26 mouse cellular contexts compared by ENCODE assay signal in genomic region chr3:136491683-136492082, GRCm38 (mm10).
DNase-seq lines count a peak whose midpoint lies in the region; ATAC-seq and TF ChIP-seq lines count a peak whose summit lies in the region.
"Had no signal": no experiment of that assay in that cellular context is flagged by ENCODE, and none has a peak within 500 bp of the region (broad histone marks: within the 10 kb centered on the region; RNA-seq: fewer than 3 reads in every experiment).

No protein-coding gene starts in this region.

- H3K79me2 ChIP-seq in heart, adult 2 months (replicated peaks; ENCODE audit: control insufficient read depth, insufficient read depth, low read length) = no peaks in the 10 kb centered on the region

- CTCF ChIA-PET in Patski (lab: Charles Lee) = interaction anchor here (1.9 kb wide), 1 partner anchor 10 kb away, joined by 5 read pairs; no protein-coding TSS in a partner anchor

- intact Hi-C loops in heart, adult 2 months (cut with DNase I) = no loop called here
- intact Hi-C loops in heart, postnatal 25 days (cut with DNase I) = no loop called here

- in situ Hi-C loops in Patski (cut with MboI; ENCODE audit: low pct_unique_long_range_greater_than_20kb) = no loop called here

- H3K4me1 ChIP-seq in heart, adult 2 months (ENCODE audit: control insufficient read depth, insufficient read depth, low read length) = no peaks in the 10 kb centered on the region
- H3K4me1 ChIP-seq in midbrain, embryonic 11.5 days (ENCODE audit: control insufficient read depth, insufficient read depth, low read length) = no peaks in the 10 kb centered on the region
- no peaks in the 10 kb centered on the region for H3K4me1 ChIP-seq in midbrain, embryonic 16.5 days (ENCODE audit: control insufficient read depth, insufficient read depth, low read length)
- H3K4me1 ChIP-seq: forebrain, embryonic 10.5 days; forebrain, embryonic 13.5 days; hindbrain, embryonic 10.5 days; hindbrain, embryonic 13.5 days; intestine, embryonic 15.5 days had no signal

- no peaks in the 10 kb centered on the region for H3K27me3 ChIP-seq in heart, adult 2 months (ENCODE audit: control insufficient read depth, insufficient read depth, low read length)
- no peaks in the 10 kb centered on the region for H3K27me3 ChIP-seq in midbrain, embryonic 11.5 days (ENCODE audit: control insufficient read depth, insufficient read depth, low read length)
- H3K27me3 ChIP-seq in midbrain, embryonic 16.5 days (ENCODE audit: control insufficient read depth, insufficient read depth, low read depth, low read length) = no peaks in the 10 kb centered on the region
- H3K27me3 ChIP-seq in Patski = no peaks in the 10 kb centered on the region
- H3K27me3 ChIP-seq: forebrain, embryonic 13.5 days; hindbrain, embryonic 13.5 days; intestine, embryonic 15.5 days had no signal

- TF ChIP-seq EP300 in heart, adult 2 months (IDR thresholded peaks at IDR 0.05; ENCODE audit: insufficient read depth, low read depth, low read length) = no peak

- no peak for TF ChIP-seq POLR2A in heart, adult 2 months (IDR thresholded peaks at IDR 0.05; ENCODE audit: insufficient read depth, low read depth, low read length)

- H3K36me3 ChIP-seq in heart, adult 2 months (ENCODE audit: control insufficient read depth, insufficient read depth, low read length) = no peaks in the 10 kb centered on the region
- H3K36me3 ChIP-seq in midbrain, embryonic 11.5 days (ENCODE audit: control insufficient read depth, insufficient read depth, low read length) = no peaks in the 10 kb centered on the region
- no peaks in the 10 kb centered on the region for H3K36me3 ChIP-seq in midbrain, embryonic 16.5 days (ENCODE audit: control insufficient read depth, insufficient read depth, low read length)
- H3K36me3 ChIP-seq: forebrain, embryonic 10.5 days; G1E; hindbrain, embryonic 10.5 days; hindbrain, embryonic 13.5 days; intestine, embryonic 15.5 days had no signal

- no peaks in the 10 kb centered on the region for H3K9me3 ChIP-seq in midbrain, embryonic 11.5 days (ENCODE audit: control insufficient read depth, low read length)
- H3K9me3 ChIP-seq in midbrain, embryonic 16.5 days (replicated peaks; ENCODE audit: control insufficient read depth, low read length, poor library complexity, severe bottlenecking) = no peaks in the 10 kb centered on the region
- H3K9me3 ChIP-seq: forebrain, embryonic 10.5 days; forebrain, embryonic 13.5 days; G1E; hindbrain, embryonic 10.5 days; hindbrain, embryonic 13.5 days; intestine, embryonic 15.5 days had no signal

- DNase-seq in heart, adult 2 months = no peak
- no peak for DNase-seq in heart, postnatal 25 days (ENCODE audit: low spot score)
- DNase-seq in midbrain, embryonic 11.5 days (ENCODE audit: low spot score, missing footprints) = peak; percentile 51
- no peak for DNase-seq in Patski (ENCODE audit: low read depth, low spot score)
- no peak for DNase-seq in right cerebral cortex, postnatal 4 days
- no peak for DNase-seq in frontal cortex, postnatal 36 days (ENCODE audit: low spot score in 2 of 2)
- DNase-seq: adrenal gland, adult 8-10 months; adrenal gland, postnatal 25 days; cerebellum, adult 11-12 months; cerebellum, adult 8-10 months; cerebellum, postnatal 10 days; cerebellum, postnatal 36 days; gastrocnemius, postnatal 10 days; gastrocnemius, postnatal 36 days; heart, postnatal 36 days had no signal

- H3K4me3 ChIP-seq in heart, adult 2 months = no peak overlapping the region
- H3K4me3 ChIP-seq in midbrain, embryonic 11.5 days (ENCODE audit: low read depth, low read length) = no peak overlapping the region
- no peak overlapping the region for H3K4me3 ChIP-seq in midbrain, embryonic 16.5 days (ENCODE audit: low read depth, low read length)
- H3K4me3 ChIP-seq: forebrain, embryonic 10.5 days; forebrain, embryonic 13.5 days; hindbrain, embryonic 10.5 days; hindbrain, embryonic 13.5 days; intestine, embryonic 15.5 days had no signal

- ATAC-seq in midbrain, embryonic 11.5 days (ENCODE audit: low FRiP score) = no peak
- ATAC-seq in midbrain, embryonic 16.5 days = no peak
- no peak for ATAC-seq in Patski
- ATAC-seq: activated CD4-positive, CD25-positive, alpha-beta regulatory T cell, adult 4 months; forebrain, embryonic 13.5 days; forebrain, embryonic 16.5 days; hindbrain, embryonic 16.5 days; intestine, embryonic 15.5 days had no signal

- POLR2A ChIA-PET in Patski (lab: Charles Lee) = interaction anchor here (0.6 kb wide), 1 partner anchor 31 kb away, joined by 4 read pairs; no protein-coding TSS in a partner anchor

- H3K4me2 ChIP-seq in midbrain, embryonic 11.5 days = no peak overlapping the region
- no peak overlapping the region for H3K4me2 ChIP-seq in midbrain, embryonic 16.5 days (ENCODE audit: low read length)
- H3K4me2 ChIP-seq: forebrain, embryonic 13.5 days; heart, embryonic 11.5 days; hindbrain, embryonic 13.5 days; intestine, embryonic 15.5 days had no signal

- H3K27ac ChIP-seq in heart, adult 2 months = no peak overlapping the region
- no peak overlapping the region for H3K27ac ChIP-seq in midbrain, embryonic 11.5 days (ENCODE audit: low read depth, low read length)
- no peak overlapping the region for H3K27ac ChIP-seq in midbrain, embryonic 16.5 days (ENCODE audit: low read length)
- H3K27ac ChIP-seq: forebrain, embryonic 10.5 days; forebrain, embryonic 13.5 days; hindbrain, embryonic 10.5 days; hindbrain, embryonic 13.5 days; intestine, embryonic 15.5 days had no signal

- no peak overlapping the region for H3K9ac ChIP-seq in heart, adult 2 months (ENCODE audit: low read depth, low read length)
- no peak overlapping the region for H3K9ac ChIP-seq in midbrain, embryonic 11.5 days (ENCODE audit: low read length)
- H3K9ac ChIP-seq in midbrain, embryonic 16.5 days (ENCODE audit: low read depth, low read length) = no peak overlapping the region
- H3K9ac ChIP-seq: forebrain, embryonic 13.5 days; hindbrain, embryonic 13.5 days; intestine, embryonic 15.5 days had no signal

- 0 out of 2 replicates have a peak, but pooled peaks have one; percentile 7 for TF ChIP-seq CTCF in heart, adult 2 months (IDR thresholded peaks at IDR 0.05)
- peak; percentile 35 for TF ChIP-seq CTCF in Patski (IDR thresholded peaks at IDR 0.05)

- WGBS in heart, adult 2 months = 74% methylated on average over 2 of the region's 2 CpGs
- 83% methylated on average over 2 of the region's 2 CpGs for WGBS in midbrain, embryonic 11.5 days
- WGBS in midbrain, embryonic 16.5 days = 85% methylated on average over 2 of the region's 2 CpGs
